Mouse (Mus musculus): ENCODE measurements at regions not wholly inside any gene's neighbourhood (a gene's known extent, or its start where the extent isn't known, plus 50 kb on each side); places are given as distances from the start of the nearest gene placed in this dataset.

DNA sequence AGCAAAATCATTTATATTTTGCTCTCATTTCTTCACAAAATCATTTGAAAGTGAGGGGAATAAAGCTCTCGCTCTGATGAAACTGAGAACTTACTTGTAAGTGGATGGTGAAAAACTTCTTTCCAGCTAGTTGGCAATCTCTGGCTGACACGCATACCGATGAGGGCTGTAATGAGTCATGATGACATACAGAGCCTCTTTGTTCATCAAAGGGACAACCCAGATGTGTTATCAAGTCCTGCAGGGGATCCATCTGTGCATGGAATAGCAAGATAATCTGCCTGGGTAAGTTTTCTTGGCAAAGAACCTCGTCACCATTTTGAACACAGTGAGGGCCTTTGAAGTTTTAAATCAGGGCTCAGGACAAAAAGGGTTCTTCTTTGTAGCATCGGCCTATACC lies 67.9 kb upstream of the Slc24a2 start:
- ATAC-seq (replicated peaks; ENCODE audit: insufficient number of reproducible peaks, low FRiP score, low TSS enrichment, poor library complexity, severe bottlenecking): no peak

DNA sequence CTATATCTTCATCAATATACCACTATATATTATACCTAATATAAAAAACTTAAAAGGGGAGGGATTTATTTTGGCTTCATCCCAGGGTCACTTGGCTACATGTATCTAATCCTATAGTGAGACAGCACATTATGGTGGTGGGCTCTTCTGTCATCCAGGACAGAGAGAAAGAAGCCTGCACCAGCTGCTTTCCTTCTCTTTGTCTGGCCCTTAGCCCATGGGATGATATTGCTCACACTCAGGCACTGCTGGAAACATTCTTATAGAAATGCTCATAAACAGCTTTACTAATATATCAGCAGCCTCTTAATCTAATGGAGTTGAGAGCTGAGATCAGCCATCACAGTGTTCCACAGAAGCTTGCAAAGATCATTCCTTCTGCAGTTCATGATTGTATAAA lies 64.3 kb upstream of the Slc24a2 start:
- no peak for ATAC-seq (replicated peaks; ENCODE audit: insufficient number of reproducible peaks, low FRiP score, low TSS enrichment, poor library complexity, severe bottlenecking)
